Mouse (Mus musculus) forebrain, embryonic 13.5 days (tissue): ENCODE data around the gene Synpo2l. TPM values are rescaled to one million over a fixed set of nuclear protein-coding genes. Genes with fewer than 3 reads are reported as not detected.

Experiments used
- ATAC-seq: fragments of 200-750 bp; cut with Nextera tagmentation; 2 replicates; pipeline ENCODE4 v1.8.0; 2017
- H3K27ac ChIP-seq: fragments of 300-500 bp; sonication (generic); 2 replicates; pipeline ENCODE4 v1.5.1; 2015; ENCODE audit warnings: inconsistent platforms, mild to moderate bottlenecking, moderate library complexity
- H3K27me3 ChIP-seq: fragments of 300-500 bp; sonication (generic); 2 replicates; pipeline ENCODE4 v1.6.1; 2015; ENCODE audit warnings: mild to moderate bottlenecking, inconsistent platforms
- H3K36me3 ChIP-seq: fragments of 300-500 bp; sonication (generic); 2 replicates; pipeline ENCODE4 v1.6.1; 2015; ENCODE audit warnings: mild to moderate bottlenecking, inconsistent platforms; ENCODE audit not compliant: poor library complexity, severe bottlenecking
- H3K4me1 ChIP-seq: fragments of 300-500 bp; sonication (generic); 2 replicates; pipeline ENCODE4 v1.6.1; 2015; ENCODE audit warnings: inconsistent platforms
- H3K4me2 ChIP-seq: fragments of 300-500 bp; sonication (generic); 2 replicates; pipeline ENCODE4 v1.6.1; 2015; ENCODE audit warnings: inconsistent platforms, mild to moderate bottlenecking, moderate library complexity
- H3K4me3 ChIP-seq: fragments of 300-500 bp; sonication (generic); 2 replicates; pipeline ENCODE4 v1.5.1; 2015; ENCODE audit warnings: mild to moderate bottlenecking, inconsistent platforms
- H3K9ac ChIP-seq: fragments of 300-500 bp; sonication (generic); 2 replicates; pipeline ENCODE4 v1.6.1; 2015; ENCODE audit warnings: mild to moderate bottlenecking, inconsistent platforms
- H3K9me3 ChIP-seq: fragments of 300-500 bp; sonication (generic); replicated peaks from 2 replicates; pipeline ENCODE4 v1.6.1; 2016; ENCODE audit warnings: inconsistent platforms
- WGBS: fragments of 180-500 bp; shearing (Covaris S2); methylation state at CpG from one replicate; pipeline ENCODE4 v1.1.7; 2015; 5-methylcytosine and 5-hydroxymethylcytosine counted together
- polyA plus RNA-seq: library from polyadenylated mRNA; unstranded; fragments of >200 nt; fragmentation: Nextera tagmentation; extraction: Ambion mirVana; gene quantifications from 2 replicates; pipeline ENCODE4 v1.2.1, GENCODE M21; 2015

The Synpo2l gene
- polyA plus RNA-seq, 1 experiment from 2014 or later = 0.14 TPM

GRCm38 (mm10) chr14:20655731-20656130, 12.4 kb downstream of the Synpo2l start:
- Histone ChIP-seq H3K4me3 (no peak overlapping the region), H3K27ac (no peak overlapping the region), H3K36me3 (no peaks in the 10 kb centered on the region), H3K9ac (no peak overlapping the region), H3K9me3 (no peaks in the 10 kb centered on the region), H3K27me3 (0 out of 2 replicates have a peak, but pooled peaks cover 2% of the 10 kb centered on the region), H3K4me2 (no peak overlapping the region), H3K4me1 (peaks cover 3% of the 10 kb centered on the region; the same call in 1 of the 2 replicates)
- ATAC-seq = no peak
- 89% methylated on average over 9 of the region's 9 CpGs for WGBS

- WGBS = 79% methylated on average over 9 of the region's 9 CpGs
These were observed 13.3 kb downstream of the Synpo2l start for GRCm38 (mm10) chr14:20654690-20655421.

DNA sequence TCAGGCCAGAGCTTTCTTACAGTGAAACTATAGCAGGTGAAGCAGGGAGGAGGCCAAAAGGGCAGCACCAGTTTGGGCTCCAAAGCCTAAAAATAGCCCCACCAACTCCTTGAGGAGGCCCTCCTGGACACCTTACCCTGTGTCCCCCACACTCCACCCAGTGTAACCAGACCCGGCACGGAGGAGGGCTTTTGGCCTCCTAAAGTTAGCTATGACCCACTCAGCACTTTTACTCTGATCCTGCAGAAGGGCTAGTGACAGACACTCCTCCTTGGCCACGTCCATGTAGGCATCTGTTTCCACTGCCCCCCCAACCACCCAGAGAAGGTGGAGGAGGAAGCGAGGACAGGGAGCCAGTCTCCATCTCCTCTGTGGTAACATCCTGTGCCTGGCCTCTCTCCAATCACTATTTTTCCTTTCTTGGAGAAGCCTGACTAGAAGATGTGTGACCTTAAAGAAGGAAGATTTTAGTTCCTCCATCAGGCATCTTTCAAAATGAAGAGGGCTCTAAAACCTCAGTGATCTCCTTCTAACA, 16.4 kb downstream of the Synpo2l start:
- no peaks in the 10 kb centered on the region for H3K27me3 ChIP-seq
- 73% methylated on average over 4 of the region's 4 CpGs for WGBS
- ATAC-seq = no peak
- H3K9me3 ChIP-seq = no peaks in the 10 kb centered on the region
- no peak overlapping the region for H3K27ac ChIP-seq
- H3K4me1 ChIP-seq = no peaks in the 10 kb centered on the region
- H3K4me3 ChIP-seq = no peak overlapping the region
- no peak overlapping the region for H3K4me2 ChIP-seq
- H3K9ac ChIP-seq = no peak overlapping the region
- no peaks in the 10 kb centered on the region for H3K36me3 ChIP-seq

More at GRCm38 (mm10) chr14:20654690-20655421, 13.3 kb downstream of the Synpo2l start:
- H3K4me3 ChIP-seq = no peak overlapping the region
- no peaks in the 10 kb centered on the region for H3K4me1 ChIP-seq
- H3K27me3 ChIP-seq = 0 out of 2 replicates have a peak, but pooled peaks cover 2% of the 10 kb centered on the region
- no peak overlapping the region for H3K9ac ChIP-seq
- no peak for ATAC-seq
- H3K9me3 ChIP-seq = no peaks in the 10 kb centered on the region
- no peaks in the 10 kb centered on the region for H3K36me3 ChIP-seq
- H3K27ac ChIP-seq = no peak overlapping the region
- H3K4me2 ChIP-seq = no peak overlapping the region

DNA sequence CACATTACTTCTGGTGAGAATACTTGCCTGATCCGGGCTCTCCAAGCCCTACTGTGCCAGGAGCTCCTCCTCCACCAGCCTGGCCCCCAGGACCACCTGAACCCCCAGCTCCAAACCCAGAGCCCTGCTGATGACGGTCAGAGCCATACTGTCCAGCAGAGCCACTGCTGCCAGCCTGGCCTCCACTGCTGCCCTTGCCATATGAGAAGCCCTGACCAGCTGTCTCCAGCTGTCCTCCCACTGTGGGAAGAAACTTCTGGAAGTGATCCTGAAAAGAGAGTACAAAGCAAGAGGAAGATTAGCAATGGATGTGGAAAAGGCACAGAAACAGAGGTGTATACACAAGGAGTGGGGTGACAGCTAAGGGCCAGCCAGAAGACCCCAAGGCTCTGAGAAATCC, 17.2 kb downstream of the Synpo2l start:
- Histone ChIP-seq H3K36me3 (no peaks in the 10 kb centered on the region), H3K4me3 (no peak overlapping the region), H3K27ac (no peak overlapping the region), H3K27me3 (no peaks in the 10 kb centered on the region), H3K9ac (no peak overlapping the region), H3K9me3 (no peaks in the 10 kb centered on the region), H3K4me1 (no peaks in the 10 kb centered on the region), H3K4me2 (no peak overlapping the region)
- 73% methylated on average over 2 of the region's 2 CpGs for WGBS
- no peak for ATAC-seq

DNA sequence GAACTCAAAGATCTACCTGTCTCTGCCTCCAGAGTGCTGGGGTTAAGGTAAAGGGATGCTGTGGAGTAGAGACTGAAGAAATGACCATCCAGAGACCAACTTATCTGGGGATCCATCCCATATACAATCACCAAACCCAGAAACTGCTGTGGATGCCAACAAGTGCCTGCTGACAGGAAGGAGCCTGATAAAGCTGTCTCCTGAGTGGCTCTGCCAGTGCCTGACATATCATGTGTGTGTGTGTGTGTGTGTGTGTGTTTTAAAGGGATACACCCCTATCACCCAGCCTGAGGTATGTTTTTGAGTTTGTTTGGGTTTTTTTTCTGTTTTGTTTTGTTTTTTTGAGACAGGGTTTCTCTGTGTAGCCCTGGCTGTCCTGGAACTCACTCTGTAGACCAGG, 21.8 kb downstream of the Synpo2l start:
- Histone ChIP-seq H3K27ac (no peak overlapping the region), H3K9ac (no peak overlapping the region), H3K4me3 (no peak overlapping the region), H3K9me3 (no peaks in the 10 kb centered on the region), H3K27me3 (no peaks in the 10 kb centered on the region), H3K36me3 (no peaks in the 10 kb centered on the region), H3K4me1 (peaks cover 8% of the 10 kb centered on the region), H3K4me2 (no peak overlapping the region)
- no peak for ATAC-seq

DNA sequence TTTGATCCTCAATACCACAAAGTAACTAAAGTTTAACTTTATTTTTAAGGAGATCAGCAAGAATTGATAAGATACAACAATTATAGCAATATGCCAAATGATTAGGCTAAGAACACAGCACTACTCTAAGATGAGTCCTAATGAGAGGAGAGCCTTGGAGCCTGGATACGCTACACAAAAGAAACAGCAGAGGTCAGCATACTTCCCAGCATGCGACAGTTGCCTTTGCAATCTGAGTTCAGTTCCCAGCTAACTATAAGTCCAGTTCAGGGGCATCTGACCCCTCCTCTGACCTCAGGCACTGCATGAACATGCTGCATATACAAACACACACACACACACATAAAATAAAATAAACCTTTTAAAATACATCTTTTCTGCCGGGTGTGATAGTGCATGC, 22.6 kb downstream of the Synpo2l start:
- no peak for ATAC-seq
- peaks cover 8% of the 10 kb centered on the region for H3K4me1 ChIP-seq

DNA sequence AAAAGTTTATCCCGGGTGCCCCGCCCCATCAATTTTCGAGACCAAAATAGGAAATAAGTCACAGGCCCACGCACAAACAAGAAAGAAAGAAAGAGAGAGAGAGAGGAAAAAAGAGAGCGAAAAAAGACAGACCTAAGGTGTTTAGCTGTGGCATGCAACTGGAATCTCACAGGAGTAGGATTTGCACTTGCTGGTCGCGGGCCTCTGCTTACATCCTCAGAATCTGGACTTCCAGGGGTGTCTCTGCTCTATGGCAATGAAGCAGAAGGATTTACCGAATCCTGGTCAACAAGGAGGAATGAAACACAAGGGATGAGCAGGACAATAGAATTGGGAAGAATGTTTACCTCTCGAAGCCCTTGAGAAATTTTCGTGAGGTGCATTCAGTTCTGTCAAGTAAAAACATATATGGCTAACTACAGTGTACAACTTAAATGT, 26.7 kb downstream of the Synpo2l start:
- peak overlapping the region; percentile 84 for H3K4me2 ChIP-seq
- WGBS = 11% methylated on average over 10 of the region's 10 CpGs
- H3K27ac ChIP-seq = peak overlapping the region; percentile 90
- no peaks in the 10 kb centered on the region for H3K36me3 ChIP-seq
- ATAC-seq = no peak
- H3K9ac ChIP-seq = peak overlapping the region; percentile 86
- peaks cover 17% of the 10 kb centered on the region for H3K4me1 ChIP-seq
- peak overlapping the region; percentile 80 for H3K4me3 ChIP-seq
- no peaks in the 10 kb centered on the region for H3K27me3 ChIP-seq
- no peaks in the 10 kb centered on the region for H3K9me3 ChIP-seq

More for the DNA sequence above, 22.6 kb downstream of the Synpo2l start:
- H3K4me2 ChIP-seq = no peak overlapping the region
- no peak overlapping the region for H3K9ac ChIP-seq
- 33% methylated on average over 3 of the region's 3 CpGs for WGBS
- H3K36me3 ChIP-seq = no peaks in the 10 kb centered on the region
- H3K4me3 ChIP-seq = no peak overlapping the region
- H3K9me3 ChIP-seq = no peaks in the 10 kb centered on the region
- no peaks in the 10 kb centered on the region for H3K27me3 ChIP-seq
- no peak overlapping the region for H3K27ac ChIP-seq

GRCm38 (mm10) chr14:20640644-20641437, 27.3 kb downstream of the Synpo2l start, which contains the start of gene Usp54:
TSS of gene Usp54 (minus strand) at chr14:20641063.
- Histone ChIP-seq H3K27me3 (no peaks in the 10 kb centered on the region), H3K36me3 (no peaks in the 10 kb centered on the region), H3K4me2 (peak within 1 kb of the TSS; percentile 84), H3K9ac (peak within 1 kb of the TSS; percentile 86), H3K4me1 (peaks cover 17% of the 10 kb centered on the region), H3K9me3 (no peaks in the 10 kb centered on the region), H3K4me3 (peak within 1 kb of the TSS; percentile 80), H3K27ac (peak within 1 kb of the TSS; percentile 90)
- ATAC-seq = peak; percentile 97
- WGBS = under 1% methylated on average over 73 of the region's 73 CpGs

GRCm38 (mm10) chr14:20639918-20640619, 28.1 kb downstream of the Synpo2l start:
- WGBS = under 1% methylated on average over 16 of the region's 16 CpGs
- Histone ChIP-seq H3K4me2 (peak overlapping the region; percentile 84), H3K9ac (peak overlapping the region; percentile 86), H3K36me3 (no peaks in the 10 kb centered on the region), H3K9me3 (no peaks in the 10 kb centered on the region), H3K4me1 (peaks cover 17% of the 10 kb centered on the region), H3K27ac (peak overlapping the region; percentile 90), H3K27me3 (no peaks in the 10 kb centered on the region), H3K4me3 (peak overlapping the region; percentile 80)
- peak; percentile 69; the same call in 1 of the 2 replicates for ATAC-seq

DNA sequence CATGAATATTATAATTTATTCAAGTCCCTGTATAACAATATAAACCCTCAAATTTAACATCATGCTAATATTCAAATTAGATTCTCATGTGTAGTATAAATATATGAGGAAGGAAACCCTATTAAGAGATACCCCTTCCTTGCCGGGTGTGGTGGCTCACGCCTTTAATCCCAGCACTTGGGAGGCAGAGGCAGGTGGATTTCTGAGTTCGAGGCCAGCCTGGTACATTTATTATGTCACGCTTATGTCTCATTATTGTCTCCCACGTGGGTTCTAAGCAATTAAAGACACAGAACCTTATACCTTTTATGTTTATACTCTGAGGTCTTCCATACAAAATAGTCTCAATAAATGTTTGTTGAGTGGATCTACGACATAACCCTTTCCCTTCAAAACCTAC, 29.5 kb downstream of the Synpo2l start:
- WGBS = 89% methylated on average over 6 of the region's 6 CpGs
- Histone ChIP-seq H3K4me2 (no peak overlapping the region), H3K27ac (no peak overlapping the region), H3K9me3 (no peaks in the 10 kb centered on the region), H3K27me3 (no peaks in the 10 kb centered on the region), H3K9ac (no peak overlapping the region), H3K4me1 (peaks cover 17% of the 10 kb centered on the region), H3K4me3 (no peak overlapping the region), H3K36me3 (no peaks in the 10 kb centered on the region)
- no peak for ATAC-seq

GRCm38 (mm10) chr14:20637818-20638574, 30.2 kb downstream of the Synpo2l start:
- ATAC-seq = no peak
- H3K4me3 ChIP-seq = no peak overlapping the region
- 92% methylated on average over 2 of the region's 2 CpGs for WGBS
- no peaks in the 10 kb centered on the region for H3K9me3 ChIP-seq
- H3K4me2 ChIP-seq = no peak overlapping the region
- H3K27ac ChIP-seq = no peak overlapping the region
- H3K4me1 ChIP-seq = peaks cover 17% of the 10 kb centered on the region
- no peaks in the 10 kb centered on the region for H3K36me3 ChIP-seq
- no peaks in the 10 kb centered on the region for H3K27me3 ChIP-seq
- no peak overlapping the region for H3K9ac ChIP-seq
